8 mouse cellular contexts compared by ENCODE assay signal in genomic region chr8:45796331-45796740, GRCm38 (mm10).
A peak's percentile ranks its signal among the peaks of the same experiment; 100 is the strongest.
DNase-seq lines count a peak whose midpoint lies in the region; ATAC-seq lines count a peak whose summit lies in the region.

No protein-coding gene starts in this region.

- ATAC-seq in lung, embryonic 15.5 days (ENCODE audit: borderline replicate concordance, extremely low read depth, low FRiP score, low TSS enrichment): peak; percentile 35; the same call in 1 of the 2 replicates

- no peaks in the 10 kb centered on the region for H3K27me3 ChIP-seq in lung, embryonic 15.5 days

- H3K4me2 ChIP-seq in lung, embryonic 15.5 days: peak overlapping the region; percentile 45

- H3K27ac ChIP-seq in lung, embryonic 15.5 days: no peak overlapping the region

- 50% methylated on average over 11 of the region's 11 CpGs for WGBS in lung, embryonic 15.5 days

- no peaks in the 10 kb centered on the region for H3K36me3 ChIP-seq in lung, embryonic 15.5 days

- no peak overlapping the region for H3K4me3 ChIP-seq in lung, embryonic 15.5 days

- H3K4me1 ChIP-seq in lung, embryonic 15.5 days: no peaks in the 10 kb centered on the region

- H3K9ac ChIP-seq in lung, embryonic 15.5 days: no peak overlapping the region

- DNase-seq in 3T3-L1 (ENCODE audit: low read depth, low spot score) (peak; percentile 54), ES-CJ7 (ENCODE audit: low read depth, low spot score) (peak; percentile 92)
- DNase-seq in embryo, embryonic 10.5 days (ENCODE audit: low spot score): peak; percentile 75
- peak; percentile 16 to 26 for DNase-seq in heart, adult 9 months (ENCODE audit: low spot score in 2 of 2)
- peak; percentile 59 for DNase-seq in kidney, postnatal 10 days
- DNase-seq in right cerebral cortex, postnatal 14 days: peak; percentile 37
- DNase-seq in thymus, postnatal 0 days (ENCODE audit: low spot score): no peak

- no peaks in the 10 kb centered on the region for H3K9me3 ChIP-seq in lung, embryonic 15.5 days
